Mouse (Mus musculus) thymus, postnatal 10 days (tissue): ENCODE measurements at regions not wholly inside any gene's neighbourhood (a gene's known extent, or its start where the extent isn't known, plus 50 kb on each side); places are given as distances from the start of the nearest gene placed in this dataset.
"Not testable (repeated sequence)": the region's sequence is repeated elsewhere in the genome, so short reads cannot be mapped to it uniquely, and the experiment has no call there.

Source experiments
- DNase-seq, 2 experiments: peaks; one replicate each; pipeline ENCODE4 v3.0.0; 2021; ENCODE audit warnings: low spot score in 2 of 2

GRCm38 (mm10) chr7:73025640-73026039 is 349.7 kb upstream of the Rgma start:
- no peak for DNase-seq

GRCm38 (mm10) chr7:73028952-73029351 is 346.4 kb upstream of the Rgma start:
- DNase-seq, result no peak

GRCm38 (mm10) chr7:73031407-73031806 is 343.9 kb upstream of the Rgma start:
- no peak for DNase-seq

- no peak for DNase-seq
These were observed 342.9 kb upstream of the Rgma start for GRCm38 (mm10) chr7:73032316-73032980.

- DNase-seq, result no peak
These were observed 338.3 kb upstream of the Rgma start for GRCm38 (mm10) chr7:73036801-73037555.

GRCm38 (mm10) chr7:73037638-73038037 is 337.7 kb upstream of the Rgma start:
- no peak for DNase-seq

- no peak for DNase-seq
These were observed 335.4 kb upstream of the Rgma start for GRCm38 (mm10) chr7:73039921-73040320.

GRCm38 (mm10) chr7:73044316-73044715 is 331.0 kb upstream of the Rgma start:
- DNase-seq, result no peak

GRCm38 (mm10) chr7:73055891-73056290 is 319.4 kb upstream of the Rgma start:
- no peak for DNase-seq

- DNase-seq, result no peak
These were observed 311.8 kb upstream of the Rgma start for GRCm38 (mm10) chr7:73063556-73063955.

- DNase-seq, result no peak
These were observed 306.8 kb upstream of the Rgma start for GRCm38 (mm10) chr7:73068534-73068933.

- DNase-seq, result no peak
These were observed 306.0 kb upstream of the Rgma start for GRCm38 (mm10) chr7:73069352-73069751.

- not testable (repeated sequence) for DNase-seq
These were observed 299.9 kb upstream of the Rgma start for GRCm38 (mm10) chr7:73075391-73075790.

- no peak for DNase-seq
These were observed 287.7 kb upstream of the Rgma start for GRCm38 (mm10) chr7:73087496-73088185.

- DNase-seq, result no peak
These were observed 287.0 kb upstream of the Rgma start for GRCm38 (mm10) chr7:73088321-73088720.

- DNase-seq, result no peak
These were observed 283.6 kb upstream of the Rgma start for GRCm38 (mm10) chr7:73091758-73092157.

- DNase-seq, result no peak
These were observed 281.2 kb upstream of the Rgma start for GRCm38 (mm10) chr7:73094059-73094458.

GRCm38 (mm10) chr7:73118871-73119270 is 256.4 kb upstream of the Rgma start:
- no peak for DNase-seq

GRCm38 (mm10) chr7:73120276-73120675 is 255.0 kb upstream of the Rgma start:
- no peak for DNase-seq

- DNase-seq, result no peak
These were observed 250.3 kb upstream of the Rgma start for GRCm38 (mm10) chr7:73124976-73125375.

- DNase-seq, result no peak
These were observed 249.4 kb upstream of the Rgma start for GRCm38 (mm10) chr7:73125864-73126263.

GRCm38 (mm10) chr7:73135786-73136185 is 239.5 kb upstream of the Rgma start:
- no peak for DNase-seq

- DNase-seq, result no peak
These were observed 237.0 kb upstream of the Rgma start for GRCm38 (mm10) chr7:73138269-73138668.
